Mouse (Mus musculus) left cerebral cortex, postnatal 14 days (tissue): ENCODE measurements around the gene Btg1-ps2. TPM values are rescaled to one million over a fixed set of nuclear protein-coding genes. Genes with fewer than 3 reads are reported as not detected.
A peak's percentile ranks its signal among the peaks of the same experiment; 100 is the strongest.
"Not testable (repeated sequence)": the region's sequence is repeated elsewhere in the genome, so short reads cannot be mapped to it uniquely, and the experiment has no call there.

Source experiments
- DNase-seq, 2 experiments: peaks; one replicate each; pipeline ENCODE4 v3.0.0; 2021 to 2022; ENCODE audit warnings: low spot score in 2 of 2, mixed read lengths in 1 of 2
- intact Hi-C: fragments of 180-260 bp; cut with DNase I; formaldehyde crosslinking; loops from one replicate; pipeline ENCODE4 v1.15.1; 2025
- long read RNA-seq, 2 experiments: library from polyadenylated mRNA; stranded (forward); transcript quantifications; one replicate each; pipeline ENCODE4 v2.0.0; 2021
- total RNA-seq, 2 experiments: library from RNA; stranded (reverse); gene quantifications; 2 replicates each; pipeline ENCODE4 v1.2.3; 2021

Btg1-ps2 gene
- not detected for total RNA-seq
- long read RNA-seq, experiment 1, result 0 reads
- long read RNA-seq, experiment 2, result 0 reads

DNA sequence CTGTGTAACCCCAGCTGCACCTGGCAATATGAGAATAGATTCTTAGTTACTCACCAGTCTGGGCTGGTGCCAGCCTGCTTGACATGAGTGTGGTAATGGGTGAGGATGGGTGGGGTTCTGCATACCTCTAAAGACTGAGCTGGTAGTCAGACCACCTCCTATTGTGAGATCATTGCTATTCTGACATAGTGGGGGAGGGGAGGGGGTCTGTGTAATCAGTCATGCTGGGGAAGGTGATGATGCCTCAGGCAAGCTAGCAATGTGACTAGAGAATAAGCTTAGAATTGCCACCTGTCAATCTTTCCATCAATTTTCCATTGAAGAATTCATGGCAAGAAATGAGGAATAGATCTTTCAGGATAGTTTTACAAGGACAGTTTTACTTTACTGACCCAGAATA is at the start of gene Btg1-ps2:
Btg1-ps2 (minus strand) TSS at position 101 of the 400 bp plus-strand sequence.
- intact Hi-C loops, DNase-seq: not testable (repeated sequence)

DNA sequence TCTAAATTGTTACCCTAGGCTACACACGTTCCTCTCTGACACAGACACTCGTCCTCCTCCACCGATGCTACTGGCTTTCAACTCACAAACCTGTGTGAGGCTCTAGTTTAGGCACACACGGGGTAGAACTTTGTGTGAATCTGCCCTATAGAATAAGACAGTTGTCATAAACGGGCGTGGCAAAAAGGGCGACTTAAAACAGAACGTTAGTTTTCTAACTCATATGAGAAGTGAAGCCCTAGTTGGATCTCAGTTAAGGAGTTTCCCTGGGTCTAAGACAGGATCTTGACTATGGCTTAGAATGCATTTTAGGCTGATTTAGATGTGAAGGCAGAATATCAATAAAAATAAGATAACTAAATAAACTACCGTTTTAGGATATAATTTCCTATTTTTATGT is 42.1 kb upstream of the Btg1-ps2 start, which contains the start of gene Rhox11:
Rhox11 (minus strand) TSS at position 101 of the 400 bp plus-strand sequence.
- DNase-seq, result no peak
- intact Hi-C loops, result loop anchor here (10.0 kb wide), 1 partner anchor 350 kb away; no protein-coding TSS in a partner anchor

GRCm38 (mm10) chrX:38084226-38084625 is 41.3 kb upstream of the Btg1-ps2 start:
- peak; percentile 31 to 64 for DNase-seq
- intact Hi-C loops, result loop anchor here (5.0 to 10.0 kb wide), 2 partner anchors 93 to 351 kb away; no protein-coding TSS in a partner anchor

DNA sequence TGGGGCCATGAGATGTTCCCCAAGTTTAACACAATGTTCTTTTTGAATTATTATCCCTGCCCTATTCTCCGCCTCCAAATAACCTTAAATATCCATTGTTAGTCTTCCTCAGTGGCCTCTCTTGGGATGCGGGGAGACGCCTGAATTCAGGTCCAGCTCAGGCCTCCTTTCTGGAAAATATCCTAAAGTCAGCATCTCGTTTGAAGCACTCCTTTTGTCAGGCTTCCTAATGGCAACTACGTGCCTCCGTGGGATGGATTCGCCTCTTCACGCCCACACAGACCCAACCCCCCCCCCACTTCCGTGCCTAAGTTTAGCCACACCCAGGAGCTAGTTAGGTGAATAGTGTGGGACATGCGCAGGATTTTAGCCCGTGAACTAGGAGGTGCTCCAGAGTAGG is 23.3 kb upstream of the Btg1-ps2 start, which contains the start of gene Rhox10:
Rhox10 (plus strand) TSS at position 301 of the 400 bp plus-strand sequence.
- no peak for DNase-seq
- intact Hi-C loops, result no loop called here

DNA sequence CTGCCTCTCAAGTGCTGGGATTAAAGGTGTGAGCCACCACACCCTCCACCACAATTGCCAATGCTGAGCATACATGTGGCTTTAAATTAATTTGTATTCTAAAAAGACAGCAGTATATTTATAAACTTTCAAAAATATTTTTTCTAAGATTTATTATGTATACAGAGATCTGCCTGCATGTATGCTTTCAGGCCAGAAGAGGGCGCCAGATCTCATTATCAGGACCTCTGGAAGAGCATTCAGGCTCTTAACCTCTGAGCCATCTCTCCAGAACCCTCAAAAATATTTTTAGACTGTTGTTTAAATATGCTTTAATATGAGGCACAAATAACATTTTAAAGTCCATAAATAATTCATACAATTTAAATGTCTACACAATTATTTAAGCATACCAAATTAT is 18.6 kb upstream of the Btg1-ps2 start:
- no peak for DNase-seq
- intact Hi-C loops, result no loop called here

- no peak for DNase-seq
- intact Hi-C loops, result no loop called here
These were observed 3.2 kb downstream of the Btg1-ps2 start for GRCm38 (mm10) chrX:38039666-38040065.

DNA sequence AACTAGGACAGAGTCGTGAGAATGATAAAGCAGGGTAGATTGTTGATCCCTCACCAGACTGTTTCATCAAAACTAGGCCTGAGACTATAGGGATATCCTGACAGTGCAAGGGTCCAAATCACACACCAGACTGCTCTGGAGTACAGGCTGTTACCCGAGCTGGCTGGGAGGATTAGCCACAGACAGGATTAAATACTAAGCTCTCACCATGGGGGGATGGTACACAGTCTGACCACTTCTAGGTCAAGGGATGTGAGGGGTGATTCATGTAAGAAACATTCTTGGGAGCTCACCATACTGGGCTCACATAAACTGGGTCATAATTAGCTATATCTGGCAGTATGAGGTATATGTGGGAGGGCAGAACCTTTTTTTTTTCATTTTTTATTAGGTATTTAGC is 9.1 kb downstream of the Btg1-ps2 start:
- intact Hi-C loops, result no loop called here

DNA sequence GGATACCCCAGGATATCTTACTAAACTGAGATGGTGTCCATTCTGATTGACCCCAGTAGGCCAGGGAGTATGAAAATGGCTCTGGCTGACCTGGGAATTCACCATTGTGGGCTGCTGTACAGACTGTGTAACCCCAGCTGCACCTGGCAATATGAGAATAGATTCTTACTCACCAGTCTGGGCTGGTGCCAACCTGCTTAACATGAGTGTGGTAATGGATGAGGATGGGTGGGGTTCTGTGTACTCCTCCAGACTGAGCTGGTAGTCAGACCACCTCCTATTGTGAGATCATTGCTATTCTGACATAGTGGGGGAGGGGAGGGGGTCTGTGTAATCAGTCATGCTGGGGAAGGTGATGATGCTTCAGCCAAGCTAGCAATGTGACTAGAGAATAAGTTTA is 24.3 kb downstream of the Btg1-ps2 start, which contains the start of gene Btg1-ps1:
Btg1-ps1 (minus strand) TSS at position 219 of the 400 bp plus-strand sequence.
- intact Hi-C loops, DNase-seq: not testable (repeated sequence)

More for the DNA sequence above, 9.1 kb downstream of the Btg1-ps2 start:
- DNase-seq, result no peak

DNA sequence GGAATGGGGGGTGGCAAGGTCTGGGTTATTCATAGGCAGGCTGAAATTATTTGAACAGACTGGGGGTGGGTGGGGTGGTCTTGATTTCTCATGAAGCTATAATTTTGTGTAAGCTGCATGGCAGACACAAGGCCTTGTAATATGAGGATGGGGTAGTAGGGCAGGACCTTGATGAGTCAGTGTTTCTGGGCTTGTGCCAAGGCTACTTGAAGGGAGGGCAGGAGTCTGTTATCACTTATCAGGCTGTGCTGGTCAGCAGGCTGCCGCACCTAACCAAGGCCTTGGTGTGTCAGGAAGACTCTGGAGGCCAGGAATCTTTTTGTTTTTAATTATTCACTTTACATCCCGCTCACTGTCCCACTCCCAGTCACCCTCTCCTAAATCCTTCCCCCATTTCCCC is 34.2 kb downstream of the Btg1-ps2 start:
- intact Hi-C loops, result no loop called here
- DNase-seq, result no peak

Other genes starting within 250 kb of the Btg1-ps2 start
- gene Rhox5, start 238.3 kb downstream of the Btg1-ps2 start, total RNA-seq, result not detected
- gene Rhox6, start 216.2 kb downstream of the Btg1-ps2 start, total RNA-seq, result not detected
- not detected for gene Rhox7a, start 211.4 kb downstream of the Btg1-ps2 start, total RNA-seq
- gene Rhox8, start 164.2 kb downstream of the Btg1-ps2 start, total RNA-seq, result not detected
- not detected for gene Rhox7b, start 145.9 kb downstream of the Btg1-ps2 start, total RNA-seq
- gene Rhox9, start 141.3 kb downstream of the Btg1-ps2 start, total RNA-seq, result not detected
- gene Btg1-ps1, start 24.3 kb downstream of the Btg1-ps2 start, total RNA-seq, result not detected
- gene Rhox10, start 23.4 kb upstream of the Btg1-ps2 start, total RNA-seq, result not detected
- not detected for gene Rhox11, start 42.0 kb upstream of the Btg1-ps2 start, total RNA-seq
- gene Rhox12, start 67.8 kb upstream of the Btg1-ps2 start, total RNA-seq, result not detected
- gene Rhox13, start 78.1 kb upstream of the Btg1-ps2 start, total RNA-seq, result not detected
- gene Zbtb33, start 146.7 kb upstream of the Btg1-ps2 start, total RNA-seq, result 10 to 100 TPM; 23.3 to 24.2 TPM
- gene Tmem255a, start 209.3 kb upstream of the Btg1-ps2 start, total RNA-seq, result 10 to 100 TPM; 10.5 to 20.8 TPM